Mouse (Mus musculus) kidney, postnatal 0 days (tissue): ENCODE data around the gene Dlgap1. TPM values are rescaled to one million over a fixed set of nuclear protein-coding genes. Genes with fewer than 3 reads are reported as not detected.

Experiments used
- ATAC-seq: fragments of 200-750 bp; cut with Nextera tagmentation; replicated peaks from 2 replicates; pipeline ENCODE4 v1.8.0; 2017; ENCODE audit warnings: low read depth, moderate number of reproducible peaks, moderate TSS enrichment, moderate library complexity; ENCODE audit not compliant: low FRiP score
- DNase-seq: peaks from one replicate; pipeline ENCODE4 v3.0.0-alpha.2; 2016; ENCODE audit warnings: low spot score
- H3K27ac ChIP-seq: fragments of 300-500 bp; sonication (generic); 2 replicates; pipeline ENCODE4 v1.5.1; 2014; ENCODE audit warnings: mild to moderate bottlenecking
- H3K27me3 ChIP-seq: fragments of 300-500 bp; sonication (generic); 2 replicates; pipeline ENCODE4 v1.6.1; 2014; ENCODE audit warnings: low read length, mixed read lengths; ENCODE audit not compliant: insufficient read depth
- H3K36me3 ChIP-seq: fragments of 300-500 bp; sonication (generic); 2 replicates; pipeline ENCODE4 v1.6.1; 2014; ENCODE audit warnings: low read length, mixed read lengths; ENCODE audit not compliant: insufficient read depth
- H3K4me1 ChIP-seq: fragments of 300-500 bp; sonication (generic); replicated peaks from 2 replicates; pipeline ENCODE4 v1.6.1; 2014; ENCODE audit warnings: antibody characterized with exemption, low read length, mixed read lengths; ENCODE audit not compliant: insufficient read depth
- H3K4me2 ChIP-seq: fragments of 300-500 bp; sonication (generic); 2 replicates; pipeline ENCODE4 v1.6.1; 2014; ENCODE audit warnings: mild to moderate bottlenecking, low read length, moderate library complexity, mixed read lengths
- H3K4me3 ChIP-seq: fragments of 300-500 bp; sonication (generic); replicated peaks from 2 replicates; pipeline ENCODE4 v1.5.1; 2014; ENCODE audit warnings: low read depth, low read length
- H3K9ac ChIP-seq: fragments of 300-500 bp; sonication (generic); 2 replicates; pipeline ENCODE4 v1.6.1; 2014; ENCODE audit warnings: low read depth, low read length
- H3K9me3 ChIP-seq: fragments of 300-500 bp; sonication (generic); replicated peaks from 2 replicates; pipeline ENCODE4 v1.6.1; 2016; ENCODE audit warnings: low read length, inconsistent platforms, mixed read lengths
- CTCF ChIP-seq: IDR thresholded peaks from 2 replicates; pipeline ENCODE4 v1.5.1; 2016; ENCODE audit warnings: antibody characterized with exemption, low read depth, mild to moderate bottlenecking, moderate library complexity
- WGBS: fragments of 180-500 bp; shearing (Covaris S2); extraction: QIAGEN DNeasy Blood & Tissue Kit; methylation state at CpG from one replicate; pipeline ENCODE4 v1.1.7; 2014; 5-methylcytosine and 5-hydroxymethylcytosine counted together
- polyA plus RNA-seq: library from polyadenylated mRNA; unstranded; fragments of >200 nt; fragmentation: Nextera tagmentation; extraction: Ambion mirVana; gene quantifications from 2 replicates; pipeline ENCODE4 v1.2.1, GENCODE M21; 2015

Dlgap1 gene
- polyA plus RNA-seq, 1 experiment from 2014 or later: 3.6 TPM

- Histone ChIP-seq H3K36me3 (no peaks in the 10 kb centered on the region), H3K4me1 (no peaks in the 10 kb centered on the region), H3K27me3 (no peaks in the 10 kb centered on the region), H3K9ac (no peak overlapping the region), H3K4me3 (no peak overlapping the region), H3K27ac (no peak overlapping the region), H3K4me2 (no peak overlapping the region), H3K9me3 (no peaks in the 10 kb centered on the region)
- WGBS: 78% methylated on average over 9 of the region's 9 CpGs
- no peak for TF ChIP-seq CTCF
- ATAC-seq (no peak), DNase-seq (no peak)
Measured at GRCm38 (mm10) chr17:70301941-70302478, 333.1 kb downstream of the Dlgap1 start.

- Histone ChIP-seq H3K27me3 (no peaks in the 10 kb centered on the region), H3K27ac (no peak overlapping the region), H3K36me3 (no peaks in the 10 kb centered on the region), H3K9me3 (no peaks in the 10 kb centered on the region), H3K4me2 (no peak overlapping the region), H3K9ac (no peak overlapping the region), H3K4me3 (no peak overlapping the region), H3K4me1 (no peaks in the 10 kb centered on the region)
- no peak for TF ChIP-seq CTCF
- ATAC-seq (no peak), DNase-seq (no peak)
- WGBS: 78% methylated on average over 2 of the region's 2 CpGs
Measured at GRCm38 (mm10) chr17:70302656-70303055, 333.8 kb downstream of the Dlgap1 start.

- no peak overlapping the region for H3K27ac ChIP-seq
- H3K4me2 ChIP-seq: no peak overlapping the region
- DNase-seq: no peak
- H3K9me3 ChIP-seq: no peaks in the 10 kb centered on the region
- no peak for TF ChIP-seq CTCF
- H3K9ac ChIP-seq: no peak overlapping the region
- H3K4me1 ChIP-seq: no peaks in the 10 kb centered on the region
- H3K27me3 ChIP-seq: no peaks in the 10 kb centered on the region
- H3K36me3 ChIP-seq: no peaks in the 10 kb centered on the region
- WGBS: 83% methylated on average over 5 of the region's 5 CpGs
- H3K4me3 ChIP-seq: no peak overlapping the region
- ATAC-seq: no peak
Measured at GRCm38 (mm10) chr17:70305021-70305420, 336.1 kb downstream of the Dlgap1 start.

- Histone ChIP-seq H3K27ac (no peak overlapping the region), H3K27me3 (no peaks in the 10 kb centered on the region), H3K4me3 (no peak overlapping the region), H3K4me1 (no peaks in the 10 kb centered on the region), H3K36me3 (no peaks in the 10 kb centered on the region), H3K4me2 (no peak overlapping the region), H3K9ac (no peak overlapping the region), H3K9me3 (no peaks in the 10 kb centered on the region)
- ATAC-seq (no peak), DNase-seq (peak; percentile 9)
- whole genome bisulfite sequencing: 36% methylated on average over 11 of the region's 11 CpGs
- TF ChIP-seq CTCF: no peak
Measured at GRCm38 (mm10) chr17:70307418-70308176, 338.7 kb downstream of the Dlgap1 start.

GRCm38 (mm10) chr17:70308364-70309231 lies 339.7 kb downstream of the Dlgap1 start:
- Histone ChIP-seq H3K4me1 (no peaks in the 10 kb centered on the region), H3K27me3 (no peaks in the 10 kb centered on the region), H3K4me3 (no peak overlapping the region), H3K9me3 (no peaks in the 10 kb centered on the region), H3K36me3 (no peaks in the 10 kb centered on the region), H3K4me2 (no peak overlapping the region), H3K9ac (no peak overlapping the region), H3K27ac (no peak overlapping the region)
- 62% methylated on average over 22 of the region's 22 CpGs for WGBS
- no peak for TF ChIP-seq CTCF
- no peak for DNase-seq
- no peak for ATAC-seq

GRCm38 (mm10) chr17:70316327-70316726 lies 347.5 kb downstream of the Dlgap1 start:
- H3K27me3 ChIP-seq: no peaks in the 10 kb centered on the region
- no peaks in the 10 kb centered on the region for H3K9me3 ChIP-seq
- no peak overlapping the region for H3K27ac ChIP-seq
- TF ChIP-seq CTCF: no peak
- H3K4me3 ChIP-seq: no peak overlapping the region
- H3K9ac ChIP-seq: no peak overlapping the region
- no peak for ATAC-seq
- no peaks in the 10 kb centered on the region for H3K36me3 ChIP-seq
- H3K4me1 ChIP-seq: no peaks in the 10 kb centered on the region
- WGBS: 78% methylated on average over 5 of the region's 5 CpGs
- no peak overlapping the region for H3K4me2 ChIP-seq
- no peak for DNase-seq
